In the genomic region with DNA sequence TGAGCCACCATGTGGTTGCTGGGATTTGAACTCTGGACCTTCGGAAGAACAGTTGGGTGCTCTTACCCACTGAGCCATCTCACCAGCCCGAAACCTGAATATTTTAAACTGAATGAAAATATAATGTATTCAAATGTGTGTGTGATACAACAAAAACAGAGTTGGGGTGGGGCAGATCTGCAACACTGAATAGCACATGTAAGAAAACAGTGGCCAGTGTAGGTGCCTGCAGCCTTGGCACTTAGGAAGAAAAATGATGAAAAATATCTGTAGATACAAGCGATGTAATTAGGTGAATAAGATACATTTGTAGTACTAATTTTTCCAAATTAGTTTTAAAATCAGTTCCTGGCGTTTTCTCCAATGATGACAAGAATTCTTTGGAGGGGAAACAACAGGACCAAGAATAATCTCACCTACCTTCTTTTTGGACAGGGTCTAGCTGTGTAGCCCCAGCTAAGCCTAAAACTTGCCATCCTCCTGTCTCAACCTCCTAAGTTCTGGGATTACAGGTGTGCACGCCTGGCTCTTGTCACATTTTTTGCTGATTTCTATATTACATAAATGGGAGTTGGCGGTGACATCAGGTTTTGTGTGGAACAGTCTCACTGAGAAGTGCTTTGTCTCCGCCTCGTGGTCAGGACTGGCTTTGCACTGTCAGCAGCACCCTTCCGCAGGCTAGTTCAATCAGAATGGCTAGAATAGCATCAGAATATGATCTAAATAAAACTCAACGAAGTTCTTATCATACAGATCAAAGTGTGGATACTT, we compare ENCODE assay signal across 7 mouse cellular contexts. TPM values are rescaled to one million over a fixed set of nuclear protein-coding genes. Genes with fewer than 3 reads are reported as not detected.
A peak's percentile ranks its signal among the peaks of the same experiment; 100 is the strongest.
DNase-seq lines count a peak whose midpoint lies in the region; ATAC-seq and TF ChIP-seq lines count a peak whose summit lies in the region.

No protein-coding gene starts in this region.

- H3K27ac ChIP-seq in kidney, adult 2 months (ENCODE audit: insufficient read depth, low read depth, low read length), result no peak overlapping the region
- no peak overlapping the region for H3K27ac ChIP-seq in limb, embryonic 11.5 days (replicated peaks; ENCODE audit: low read depth, low read length)
- no peak overlapping the region for H3K27ac ChIP-seq in midbrain, postnatal 0 days (ENCODE audit: low read depth, low read length)
- H3K27ac ChIP-seq in spleen, adult 2 months (ENCODE audit: insufficient read depth, low read length), result no peak overlapping the region

- no peaks in the 10 kb centered on the region for H3K9me3 ChIP-seq in limb, embryonic 11.5 days (ENCODE audit: control insufficient read depth, low read length)
- no peaks in the 10 kb centered on the region for H3K9me3 ChIP-seq in midbrain, postnatal 0 days (ENCODE audit: low read length)

- no peak overlapping the region for H3K9ac ChIP-seq in limb, embryonic 11.5 days (ENCODE audit: low read length)
- no peak overlapping the region for H3K9ac ChIP-seq in midbrain, postnatal 0 days (replicated peaks; ENCODE audit: low read length, poor library complexity, severe bottlenecking)

- peak; percentile 82 for DNase-seq in adrenal gland, adult 8-10 months
- peak; percentile 86 for DNase-seq in embryo, embryonic 10.5 days (ENCODE audit: low spot score)
- peak; percentile 68 to 81 for DNase-seq in gastrocnemius, postnatal 4 days (ENCODE audit: low spot score in 2 of 2)
- DNase-seq in kidney, adult 2 months, result peak; percentile 88
- peak; percentile 85 for DNase-seq in limb, embryonic 11.5 days (ENCODE audit: low spot score)
- DNase-seq in midbrain, postnatal 0 days (ENCODE audit: low spot score), result peak; percentile 93
- peak; percentile 18 to 72 for DNase-seq in spleen, adult 2 months (ENCODE audit: low read depth in 1 of 2, low spot score in 2 of 2)

- H3K4me2 ChIP-seq in limb, embryonic 11.5 days (ENCODE audit: low read depth, severe bottlenecking), result no peak overlapping the region
- no peak overlapping the region for H3K4me2 ChIP-seq in midbrain, postnatal 0 days (ENCODE audit: low read depth, low read length, poor library complexity, severe bottlenecking)

- WGBS in kidney, adult 2 months, result 24% methylated on average over 10 of the region's 10 CpGs
- 35% methylated on average over 10 of the region's 10 CpGs for WGBS in limb, embryonic 11.5 days
- 28% methylated on average over 10 of the region's 10 CpGs for WGBS in midbrain, postnatal 0 days
- 33% methylated on average over 10 of the region's 10 CpGs for WGBS in spleen, adult 2 months

- H3K4me3 ChIP-seq in kidney, adult 2 months (ENCODE audit: insufficient read depth, low read depth, low read length), result no peak overlapping the region
- H3K4me3 ChIP-seq in limb, embryonic 11.5 days (ENCODE audit: low read depth, low read length), result no peak overlapping the region
- H3K4me3 ChIP-seq in midbrain, postnatal 0 days (ENCODE audit: low read depth, low read length), result no peak overlapping the region
- H3K4me3 ChIP-seq in spleen, adult 2 months (ENCODE audit: extremely low read depth, insufficient read depth, insufficient read length), result no peak overlapping the region

- H3K36me3 ChIP-seq in kidney, adult 2 months (ENCODE audit: control insufficient read depth, insufficient read depth, low read length), result peaks cover 1% of the 10 kb centered on the region; the same call in 1 of the 2 replicates
- no peaks in the 10 kb centered on the region for H3K36me3 ChIP-seq in limb, embryonic 11.5 days (ENCODE audit: control insufficient read depth, insufficient read depth, low read length)
- H3K36me3 ChIP-seq in midbrain, postnatal 0 days (ENCODE audit: insufficient read depth, low read length), result peaks cover 8% of the 10 kb centered on the region; the same call in 1 of the 2 replicates
- H3K36me3 ChIP-seq in spleen, adult 2 months (ENCODE audit: control insufficient read depth, insufficient read depth, low read length), result peaks cover 4% of the 10 kb centered on the region

- ATAC-seq in limb, embryonic 11.5 days (ENCODE audit: insufficient number of reproducible peaks, low FRiP score, low TSS enrichment, low read depth), result peak; percentile 67; the same call in 1 of the 2 replicates
- peak; percentile 90 for ATAC-seq in midbrain, postnatal 0 days (ENCODE audit: low FRiP score)

- TF ChIP-seq POLR2A in kidney, adult 2 months (IDR thresholded peaks at IDR 0.05; ENCODE audit: low read depth, low read length), result no peak
- no peak for TF ChIP-seq POLR2A in spleen, adult 2 months (IDR thresholded peaks at IDR 0.05; ENCODE audit: low read depth, low read length)

- H3K4me1 ChIP-seq in kidney, adult 2 months (ENCODE audit: control insufficient read depth, insufficient read depth, low read length), result peaks cover 17% of the 10 kb centered on the region; the same call in 1 of the 2 replicates
- H3K4me1 ChIP-seq in limb, embryonic 11.5 days (ENCODE audit: control insufficient read depth, insufficient read depth, low read length), result no peaks in the 10 kb centered on the region
- no peaks in the 10 kb centered on the region for H3K4me1 ChIP-seq in midbrain, postnatal 0 days (ENCODE audit: insufficient read depth, low read length)
- no peaks in the 10 kb centered on the region for H3K4me1 ChIP-seq in spleen, adult 2 months (ENCODE audit: control insufficient read depth, insufficient read depth, insufficient read length)

- peak; percentile 99 for TF ChIP-seq CTCF in kidney, adult 2 months (conservative IDR thresholded peaks at IDR 0.05; ENCODE audit: insufficient read depth, insufficient read length, low read depth, low read length)
- peak; percentile 99 for TF ChIP-seq CTCF in midbrain, postnatal 0 days (IDR thresholded peaks at IDR 0.05)
- peak; percentile 84; the same call in 1 of the 2 replicates for TF ChIP-seq CTCF in spleen, adult 2 months (IDR thresholded peaks at IDR 0.05; ENCODE audit: extremely low read depth, insufficient read depth, insufficient read length, insufficient replicate concordance)

- no peaks in the 10 kb centered on the region for H3K27me3 ChIP-seq in kidney, adult 2 months (replicated peaks; ENCODE audit: control insufficient read depth, insufficient read depth, low read length)
- no peaks in the 10 kb centered on the region for H3K27me3 ChIP-seq in limb, embryonic 11.5 days (ENCODE audit: control insufficient read depth, insufficient read depth, low read length)
- no peaks in the 10 kb centered on the region for H3K27me3 ChIP-seq in midbrain, postnatal 0 days (ENCODE audit: insufficient read depth, low read length)
- no peaks in the 10 kb centered on the region for H3K27me3 ChIP-seq in spleen, adult 2 months (ENCODE audit: control insufficient read depth, insufficient read depth, low read length)

RNA-seq across cellular contexts. Expression of a gene that starts 57.1 kb away (rescaled TPM):
- 10 to 100 TPM; 20.4 to 29.9 (median 26.0) TPM for total RNA-seq in adrenal gland, adult 8-10 months (2022)
- 10 to 100 TPM; 15.7 to 21.9 TPM for total RNA-seq in gastrocnemius, postnatal 4 days (2021)
- polyA plus RNA-seq in kidney, adult 2 months (2012; rRNA removed), result 14.2 and 16.4 TPM in 2 replicates
- 0.68 and 0.82 TPM in 2 replicates for polyA plus RNA-seq in limb, embryonic 11.5 days (2014; fragmentation: Nextera tagmentation; extraction: Ambion mirVana)
- 34.4 and 35.4 TPM in 2 replicates for total RNA-seq in midbrain, postnatal 0 days (2014; rRNA removed)
- polyA plus RNA-seq in midbrain, postnatal 0 days (2015; fragmentation: Nextera tagmentation; extraction: Ambion mirVana), result 6.8 and 11.2 TPM in 2 replicates
- 4.1 and 4.2 TPM in 2 replicates for polyA plus RNA-seq in spleen, adult 2 months (2012; rRNA removed)

RNA-seq across cellular contexts. Expression of a gene that starts 58.2 kb away (rescaled TPM):
- 100 to 1,000 TPM in 1 of 4 experiments, 10 to 100 TPM in 3; 78.1 to 100 (median 96.2) TPM for total RNA-seq in adrenal gland, adult 8-10 months (2022)
- total RNA-seq in gastrocnemius, postnatal 4 days (2021), result 10 to 100 TPM; 54.7 to 59.5 TPM
- polyA plus RNA-seq in kidney, adult 2 months (2012; rRNA removed), result 32.0 and 43.0 TPM in 2 replicates
- polyA plus RNA-seq in limb, embryonic 11.5 days (2014; fragmentation: Nextera tagmentation; extraction: Ambion mirVana), result 154 and 163 TPM in 2 replicates
- 79.9 and 83.1 TPM in 2 replicates for total RNA-seq in midbrain, postnatal 0 days (2014; rRNA removed)
- 89.0 and 97.0 TPM in 2 replicates for polyA plus RNA-seq in midbrain, postnatal 0 days (2015; fragmentation: Nextera tagmentation; extraction: Ambion mirVana)
- 21.2 and 23.4 TPM in 2 replicates for polyA plus RNA-seq in spleen, adult 2 months (2012; rRNA removed)
